Mouse (Mus musculus): ENCODE results near the gene Phf21a. TPM values are rescaled to one million over a fixed set of nuclear protein-coding genes. Genes with fewer than 3 reads are reported as not detected.

The Phf21a gene
- polyA plus RNA-seq, 1 experiment from 2014 or later = 7.3 TPM

DNA sequence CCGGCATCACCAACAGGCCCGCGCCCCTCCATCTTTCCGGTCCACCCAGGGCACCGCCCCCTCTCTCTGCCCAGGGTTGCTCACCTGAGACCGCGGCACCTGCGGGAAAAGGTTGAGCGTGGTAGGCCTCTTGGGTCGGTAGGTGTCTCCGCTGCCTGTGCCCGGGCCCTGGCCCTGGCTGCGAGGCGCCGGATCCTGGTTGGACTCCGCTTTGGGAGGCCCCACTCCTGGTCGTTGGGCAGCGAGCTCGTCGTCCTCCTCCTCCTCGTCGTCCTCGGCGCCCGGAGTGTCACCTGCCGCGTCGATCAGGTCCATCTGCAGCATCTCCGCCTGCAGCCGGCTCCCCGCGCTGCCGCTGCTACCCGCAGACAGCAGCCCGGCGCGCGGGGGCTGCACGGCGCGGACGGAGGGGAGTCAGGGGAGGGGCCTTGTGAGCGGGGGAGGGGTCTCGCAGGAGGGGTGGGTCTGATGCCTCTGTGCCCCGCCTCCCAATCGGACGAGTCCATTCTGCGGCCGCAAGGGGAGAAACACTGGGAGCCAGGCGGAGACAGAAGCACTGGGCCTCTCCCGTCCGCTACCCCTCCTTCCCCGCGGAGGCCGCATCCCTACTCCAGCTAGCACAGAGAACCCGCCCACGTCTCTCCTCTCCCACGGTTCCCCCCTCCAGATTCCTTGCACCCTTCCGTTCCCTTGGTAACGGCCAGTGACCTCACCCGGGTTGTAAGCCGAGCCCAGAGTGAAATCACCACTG lies 296.1 kb downstream of the Phf21a start:
- Histone ChIP-seq H3K9ac (ENCODE audit: low read length) (peak overlapping the region; percentile 71), H3K4me2 (replicated peaks; ENCODE audit: low read depth) (peak overlapping the region; percentile 79), H3K4me3 (ENCODE audit: low read depth, low read length) (peak overlapping the region; percentile 60), H3K27me3 (ENCODE audit: control insufficient read depth, insufficient read depth, low read length) (no peaks in the 10 kb centered on the region), H3K27ac (replicated peaks) (peak overlapping the region; percentile 73), H3K36me3 (ENCODE audit: control insufficient read depth, insufficient read depth, low read length) (peaks cover 2% of the 10 kb centered on the region; the same call in 1 of the 2 replicates), H3K9me3 (ENCODE audit: control insufficient read depth, low read length) (no peaks in the 10 kb centered on the region), H3K4me1 (replicated peaks; ENCODE audit: control insufficient read depth, insufficient read depth) (0 out of 2 replicates have a peak, but pooled peaks cover 3% of the 10 kb centered on the region)
- peak; percentile 86 for ATAC-seq (ENCODE audit: low FRiP score, low TSS enrichment)
- no peak for TF ChIP-seq EP300 (optimal IDR thresholded peaks at IDR 0.05)
- TF ChIP-seq CTCF (IDR thresholded peaks at IDR 0.05; ENCODE audit: low read depth) = peak; percentile 28; the same call in 1 of the 2 replicates
- WGBS = under 1% methylated on average over 39 of the region's 62 CpGs
- peak; percentile 83 for DNase-seq (ENCODE audit: low spot score)

DNA sequence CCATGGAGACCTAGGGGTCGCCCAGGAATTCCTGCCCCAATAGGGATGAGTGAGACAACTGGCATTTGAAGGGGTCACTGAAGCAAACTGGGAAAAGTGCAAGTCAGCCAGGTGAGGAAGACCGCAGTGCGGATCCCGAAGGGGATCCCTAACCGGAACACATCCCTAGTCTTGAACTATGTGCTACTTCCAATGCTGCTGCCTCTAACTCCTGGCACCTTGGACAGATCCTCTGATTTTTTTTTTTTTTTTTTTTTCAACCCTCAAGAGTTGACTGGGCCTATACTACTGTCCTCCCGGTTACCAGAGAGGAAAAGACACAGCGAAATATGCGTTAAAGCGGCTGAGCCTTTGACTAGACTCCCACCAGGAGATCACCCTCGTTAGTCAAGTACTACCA lies 296.7 kb downstream of the Phf21a start:
- H3K27me3 ChIP-seq (ENCODE audit: control insufficient read depth, insufficient read depth, low read length) = no peaks in the 10 kb centered on the region
- 0 out of 2 replicates have a peak, but pooled peaks have one; percentile 16 for ATAC-seq (ENCODE audit: low FRiP score, low TSS enrichment)
- H3K4me2 ChIP-seq (replicated peaks; ENCODE audit: low read depth) = peak overlapping the region; percentile 79
- H3K4me1 ChIP-seq (replicated peaks; ENCODE audit: control insufficient read depth, insufficient read depth) = 0 out of 2 replicates have a peak, but pooled peaks cover 3% of the 10 kb centered on the region
- WGBS = 8% methylated on average over 10 of the region's 10 CpGs
- no peaks in the 10 kb centered on the region for H3K9me3 ChIP-seq (ENCODE audit: control insufficient read depth, low read length)
- peaks cover 2% of the 10 kb centered on the region; the same call in 1 of the 2 replicates for H3K36me3 ChIP-seq (ENCODE audit: control insufficient read depth, insufficient read depth, low read length)
- H3K9ac ChIP-seq (ENCODE audit: low read length) = no peak overlapping the region; the same call in 1 of the 2 replicates
- peak overlapping the region; percentile 60 for H3K4me3 ChIP-seq (ENCODE audit: low read depth, low read length)
- TF ChIP-seq CTCF (IDR thresholded peaks at IDR 0.05; ENCODE audit: low read depth) (no peak), EP300 (optimal IDR thresholded peaks at IDR 0.05) (no peak)
- H3K27ac ChIP-seq (replicated peaks) = peak overlapping the region; percentile 73; the same call in 1 of the 2 replicates
- no peak for DNase-seq (ENCODE audit: low spot score)

DNA sequence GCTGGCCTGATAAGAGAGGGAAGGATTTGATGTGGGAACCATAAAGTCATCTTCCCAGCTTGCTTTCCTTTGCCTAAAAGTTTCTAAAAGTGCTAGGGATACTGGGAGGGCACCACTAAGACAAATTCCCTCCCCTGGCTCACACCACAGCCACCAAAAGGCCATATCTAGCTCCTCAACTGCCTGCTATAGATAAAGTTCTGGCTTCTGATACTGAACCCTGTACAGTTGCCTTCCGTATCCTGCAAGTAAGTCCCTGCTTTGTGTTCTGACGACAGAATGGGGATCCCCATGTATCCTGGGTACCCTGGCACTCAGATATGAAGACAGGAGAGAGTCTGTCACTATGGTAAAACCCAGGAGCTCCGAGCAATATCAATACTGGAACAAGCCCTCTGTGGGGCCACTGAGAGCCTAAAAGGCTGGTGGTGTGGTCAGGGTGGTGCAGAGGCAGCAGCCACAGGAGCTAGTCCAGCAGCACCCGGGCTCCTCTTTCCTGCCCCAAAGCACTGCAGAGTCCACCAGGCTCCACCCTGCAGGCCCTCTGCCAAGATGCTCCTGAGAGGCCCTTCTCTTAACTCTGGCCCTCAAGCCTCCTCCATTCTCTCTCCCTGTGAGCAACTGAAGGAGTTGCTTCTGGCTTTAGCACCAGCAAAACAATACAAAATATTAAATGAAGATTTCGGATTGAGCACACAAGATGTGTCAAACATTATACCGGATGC lies 297.5 kb downstream of the Phf21a start:
- no peak overlapping the region for H3K4me2 ChIP-seq (replicated peaks; ENCODE audit: low read depth)
- H3K27ac ChIP-seq (replicated peaks) = no peak overlapping the region
- H3K27me3 ChIP-seq (ENCODE audit: control insufficient read depth, insufficient read depth, low read length) = no peaks in the 10 kb centered on the region
- 66% methylated on average over 6 of the region's 6 CpGs for WGBS
- H3K36me3 ChIP-seq (ENCODE audit: control insufficient read depth, insufficient read depth, low read length) = peaks cover 2% of the 10 kb centered on the region; the same call in 1 of the 2 replicates
- H3K9me3 ChIP-seq (ENCODE audit: control insufficient read depth, low read length) = no peaks in the 10 kb centered on the region
- TF ChIP-seq EP300 (optimal IDR thresholded peaks at IDR 0.05) = no peak
- H3K9ac ChIP-seq (ENCODE audit: low read length) = no peak overlapping the region
- DNase-seq (ENCODE audit: low spot score) (no peak), ATAC-seq (ENCODE audit: low FRiP score, low TSS enrichment) (no peak)
- H3K4me3 ChIP-seq (ENCODE audit: low read depth, low read length) = no peak overlapping the region
- H3K4me1 ChIP-seq (replicated peaks; ENCODE audit: control insufficient read depth, insufficient read depth) = 0 out of 2 replicates have a peak, but pooled peaks cover 3% of the 10 kb centered on the region

DNA sequence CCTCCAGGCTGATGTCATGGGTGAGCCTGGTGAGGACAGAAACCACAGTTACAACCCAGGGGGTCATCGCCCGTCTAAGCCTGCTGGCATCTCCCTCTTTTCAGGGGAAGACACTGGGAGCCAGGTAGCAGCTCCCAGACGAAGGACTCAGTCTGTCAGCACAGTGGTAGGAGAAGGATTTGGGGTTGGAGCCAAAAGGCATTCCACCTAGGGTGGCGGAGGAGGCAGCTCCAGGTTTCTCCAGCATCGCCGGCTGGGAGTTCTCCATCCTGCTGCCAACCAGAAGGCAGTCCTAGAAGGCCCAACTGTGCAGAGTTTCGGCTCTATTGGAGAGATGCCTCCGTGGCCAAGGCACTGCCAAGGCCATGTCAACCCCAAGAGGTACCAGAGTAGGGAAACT lies 298.2 kb downstream of the Phf21a start:
- WGBS = 88% methylated on average over 8 of the region's 8 CpGs

DNA sequence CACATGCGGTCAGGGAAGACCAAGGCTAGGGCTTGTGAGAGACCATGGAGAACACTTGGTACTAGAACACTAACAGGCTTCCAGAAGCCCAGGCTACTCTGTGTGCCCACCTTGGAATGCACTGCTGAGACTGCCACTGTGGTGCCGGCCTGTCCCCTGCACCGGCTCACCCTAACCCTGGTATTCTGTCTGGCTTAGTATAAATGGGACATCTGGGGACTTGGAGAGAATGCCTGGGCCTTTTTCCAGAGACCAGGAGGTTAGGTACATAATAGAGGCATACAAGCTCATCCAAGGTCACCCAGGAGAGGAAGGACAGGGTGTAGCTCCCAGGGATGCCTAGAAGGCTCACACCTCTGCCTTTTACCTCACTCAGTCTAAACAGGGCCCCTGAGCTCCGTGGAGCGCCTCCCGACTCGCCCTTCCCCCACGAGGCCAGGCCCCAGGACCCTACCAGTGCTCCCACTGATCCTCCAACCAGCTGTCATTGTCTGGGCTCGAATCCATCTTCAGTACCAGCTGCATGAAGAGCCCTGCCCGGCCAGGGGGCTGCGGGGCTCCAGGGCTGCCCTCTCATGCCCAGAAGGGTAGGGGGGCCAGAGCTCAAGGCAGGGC lies 298.9 kb downstream of the Phf21a start:
- Histone ChIP-seq H3K27ac (replicated peaks) (peak overlapping the region; percentile 40; the same call in 1 of the 2 replicates), H3K27me3 (ENCODE audit: control insufficient read depth, insufficient read depth, low read length) (no peaks in the 10 kb centered on the region), H3K9ac (ENCODE audit: low read length) (peak overlapping the region; percentile 63), H3K4me1 (replicated peaks; ENCODE audit: control insufficient read depth, insufficient read depth) (0 out of 2 replicates have a peak, but pooled peaks cover 3% of the 10 kb centered on the region), H3K9me3 (ENCODE audit: control insufficient read depth, low read length) (no peaks in the 10 kb centered on the region), H3K4me3 (ENCODE audit: low read depth, low read length) (peak overlapping the region; percentile 32), H3K4me2 (replicated peaks; ENCODE audit: low read depth) (peak overlapping the region; percentile 53), H3K36me3 (ENCODE audit: control insufficient read depth, insufficient read depth, low read length) (no peaks in the 10 kb centered on the region)
- TF ChIP-seq CTCF (IDR thresholded peaks at IDR 0.05; ENCODE audit: low read depth) (no peak), EP300 (optimal IDR thresholded peaks at IDR 0.05) (no peak)
- DNase-seq (ENCODE audit: low spot score) (no peak), ATAC-seq (ENCODE audit: low FRiP score, low TSS enrichment) (no peak)
- 28% methylated on average over 11 of the region's 11 CpGs for WGBS

More for the DNA sequence above, 298.2 kb downstream of the Phf21a start:
- peak overlapping the region; percentile 53; the same call in 1 of the 2 replicates for H3K4me2 ChIP-seq (replicated peaks; ENCODE audit: low read depth)
- no peak overlapping the region for H3K4me3 ChIP-seq (ENCODE audit: low read depth, low read length)
- H3K9ac ChIP-seq (ENCODE audit: low read length) = no peak overlapping the region
- no peak overlapping the region for H3K27ac ChIP-seq (replicated peaks)
- H3K4me1 ChIP-seq (replicated peaks; ENCODE audit: control insufficient read depth, insufficient read depth) = 0 out of 2 replicates have a peak, but pooled peaks cover 3% of the 10 kb centered on the region
- no peaks in the 10 kb centered on the region for H3K27me3 ChIP-seq (ENCODE audit: control insufficient read depth, insufficient read depth, low read length)
- ATAC-seq (ENCODE audit: low FRiP score, low TSS enrichment) = no peak
- no peaks in the 10 kb centered on the region for H3K36me3 ChIP-seq (ENCODE audit: control insufficient read depth, insufficient read depth, low read length)
- no peaks in the 10 kb centered on the region for H3K9me3 ChIP-seq (ENCODE audit: control insufficient read depth, low read length)
- TF ChIP-seq CTCF (IDR thresholded peaks at IDR 0.05; ENCODE audit: low read depth) (no peak), EP300 (optimal IDR thresholded peaks at IDR 0.05) (no peak)
- DNase-seq (ENCODE audit: low spot score) = no peak

All from stomach, postnatal 0 days (tissue).